Mouse (Mus musculus) erythroid progenitor cell, adult 5-6 weeks (primary cell): Measurements from ENCODE around the gene Syne3. TPM values are rescaled to one million over a fixed set of nuclear protein-coding genes. Genes with fewer than 3 reads are reported as not detected.

Source experiments
- ATAC-seq: replicated peaks from 2 replicates; pipeline ENCODE4 v1.8.0; 2016; ENCODE audit warnings: moderate number of reproducible peaks, mild to moderate bottlenecking, moderate TSS enrichment, inconsistent platforms; ENCODE audit not compliant: poor library complexity, low FRiP score, severe bottlenecking
- total RNA-seq, 2 experiments: library from RNA; stranded (forward) in 1 of 2; stranded (reverse) in 1 of 2; fragments of 150-400 nt in 1 of 2; fragments of 186-747, 209-891 nt in 1 of 2; gene quantifications; 2 replicates each; pipeline versions ENCODE4 v1.2.3 to v1.2.4; 2015 to 2017; ENCODE audit warnings: low replicate concordance in 2 of 2

Syne3 gene
- total RNA-seq, 2 experiments from 2014 or later, result 19.7 to 29.5 TPM

- ATAC-seq, result 0 out of 2 replicates have a peak, but pooled peaks have one; percentile 45
These were observed 7.1 kb downstream of the Syne3 start for GRCm38 (mm10) chr12:105002340-105003132.

GRCm38 (mm10) chr12:105001317-105001716 is 8.3 kb downstream of the Syne3 start:
- no peak for ATAC-seq

DNA sequence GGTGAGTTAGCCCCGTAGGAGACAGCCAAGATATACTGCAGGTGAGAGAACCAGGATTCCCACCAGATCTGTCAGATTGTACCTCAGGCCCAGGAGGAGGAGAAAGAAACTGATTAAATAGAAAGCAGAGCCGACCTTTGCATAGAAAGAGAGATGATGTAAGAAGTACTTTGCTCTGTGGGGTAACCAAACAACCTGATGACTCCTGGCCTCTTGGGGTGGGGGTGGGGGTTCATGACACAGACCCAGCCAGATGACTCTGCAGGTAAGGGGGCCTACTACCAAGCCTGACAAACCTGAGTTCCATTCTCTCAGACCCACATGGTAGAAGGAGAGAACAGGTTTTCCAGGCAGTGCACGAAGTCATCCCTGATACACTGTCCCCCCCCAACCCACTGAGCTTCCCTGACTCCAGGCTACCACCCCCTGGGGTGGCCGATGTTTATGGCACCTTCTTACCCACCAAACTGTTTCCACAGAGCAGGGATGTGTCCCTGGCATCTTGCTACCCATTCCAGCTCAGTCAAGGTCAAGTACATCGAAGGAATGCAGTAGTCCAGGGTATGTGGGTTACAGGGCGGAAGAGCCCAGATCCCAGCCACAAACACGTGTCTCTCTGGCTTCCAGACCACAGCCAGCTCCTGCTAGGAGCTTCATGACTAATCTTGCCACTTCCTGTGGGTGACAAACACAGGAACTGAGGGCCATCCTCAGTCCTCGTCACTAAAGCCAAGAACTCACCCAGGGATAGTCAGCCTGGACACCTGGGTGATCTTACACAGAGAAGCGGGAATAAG is 8.9 kb downstream of the Syne3 start:
- no peak for ATAC-seq

DNA sequence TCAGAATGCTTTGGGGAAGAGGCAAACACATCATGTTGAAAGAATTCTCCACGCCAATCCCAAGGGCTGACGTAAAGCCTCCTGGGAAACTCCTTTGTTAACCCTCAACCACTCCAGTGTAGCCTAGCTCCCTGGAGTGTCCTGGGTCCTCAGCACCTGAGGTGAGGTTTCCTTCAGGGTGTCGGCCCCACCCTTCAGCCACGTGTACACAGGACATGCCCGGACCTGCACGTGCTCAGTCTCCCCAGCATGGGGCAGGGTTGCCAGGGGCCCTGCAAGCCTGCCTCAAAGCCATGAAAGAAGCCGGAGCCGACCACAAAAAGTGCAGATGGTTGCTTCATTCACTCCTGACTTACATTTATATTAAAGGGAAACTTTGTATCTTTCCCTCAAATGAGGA is 10.4 kb downstream of the Syne3 start:
- ATAC-seq, result no peak

- ATAC-seq, result no peak
These were observed 11.1 kb downstream of the Syne3 start for GRCm38 (mm10) chr12:104998541-104998940.

DNA sequence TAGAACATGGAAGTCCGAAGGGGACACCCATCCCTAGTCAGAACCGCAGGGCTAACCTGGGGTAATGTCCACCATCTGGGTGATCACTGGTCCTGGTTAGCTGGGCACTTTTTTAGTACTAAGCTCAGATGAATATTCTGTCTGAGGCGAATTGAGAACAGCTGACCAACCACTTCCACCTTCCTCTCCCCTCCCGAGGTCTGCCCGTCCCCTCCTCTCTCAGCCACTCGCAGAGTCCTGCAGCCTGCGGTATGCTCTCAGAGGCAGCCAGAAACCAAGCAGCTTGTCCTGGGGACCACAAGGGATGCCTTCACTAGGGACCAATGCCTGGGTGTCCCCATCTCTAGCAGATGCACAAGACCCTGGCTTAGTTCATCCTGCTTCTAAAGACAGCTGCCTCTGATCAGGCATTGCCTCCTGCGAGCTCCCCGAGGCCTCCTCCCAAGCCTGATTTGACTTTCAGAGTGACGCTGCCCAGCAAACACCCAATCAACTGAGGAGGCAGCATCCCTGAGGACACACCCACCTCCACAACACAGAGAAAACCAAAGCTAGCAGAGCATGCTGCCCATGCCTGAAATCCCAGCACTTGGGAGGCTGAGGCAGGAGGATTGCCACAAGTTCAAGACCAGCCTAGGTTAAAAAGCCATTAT is 11.8 kb downstream of the Syne3 start:
- peak; percentile 69 for ATAC-seq

GRCm38 (mm10) chr12:104997159-104997558 is 12.4 kb downstream of the Syne3 start:
- ATAC-seq, result no peak

- ATAC-seq, result peak; percentile 66
These were observed 13.4 kb downstream of the Syne3 start for GRCm38 (mm10) chr12:104996012-104996728.

DNA sequence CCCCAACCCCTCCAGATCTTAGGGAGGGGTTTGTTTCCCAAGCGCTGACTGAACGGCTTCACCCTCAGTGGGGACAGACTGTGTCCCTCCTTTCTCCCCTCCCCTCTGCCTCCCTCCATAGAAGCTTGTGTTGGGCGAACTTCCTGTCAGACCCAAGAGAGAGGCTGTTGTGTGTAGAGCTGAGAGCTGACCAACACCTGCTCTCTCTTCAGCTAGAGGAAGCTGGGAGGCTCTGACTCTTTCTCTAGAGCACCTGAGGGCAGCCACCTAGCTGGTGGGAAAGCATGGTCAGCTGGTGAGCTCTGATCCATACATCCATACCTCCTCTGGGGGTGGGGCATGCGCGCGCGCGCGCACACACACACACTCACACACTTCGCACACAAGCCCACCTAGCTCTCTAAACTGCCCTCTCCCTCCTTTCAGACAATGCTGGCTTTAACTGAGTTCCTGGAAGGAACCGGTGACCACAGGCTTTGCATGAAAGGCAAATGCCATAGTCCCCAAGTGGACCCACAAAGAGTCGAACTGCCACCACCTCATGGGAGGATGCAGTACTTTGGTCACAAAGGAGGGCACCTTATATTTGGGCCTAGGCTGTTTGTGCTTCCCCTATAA is 14.2 kb downstream of the Syne3 start:
- ATAC-seq, result no peak

- no peak for ATAC-seq
These were observed 16.8 kb downstream of the Syne3 start for GRCm38 (mm10) chr12:104992838-104993237.

DNA sequence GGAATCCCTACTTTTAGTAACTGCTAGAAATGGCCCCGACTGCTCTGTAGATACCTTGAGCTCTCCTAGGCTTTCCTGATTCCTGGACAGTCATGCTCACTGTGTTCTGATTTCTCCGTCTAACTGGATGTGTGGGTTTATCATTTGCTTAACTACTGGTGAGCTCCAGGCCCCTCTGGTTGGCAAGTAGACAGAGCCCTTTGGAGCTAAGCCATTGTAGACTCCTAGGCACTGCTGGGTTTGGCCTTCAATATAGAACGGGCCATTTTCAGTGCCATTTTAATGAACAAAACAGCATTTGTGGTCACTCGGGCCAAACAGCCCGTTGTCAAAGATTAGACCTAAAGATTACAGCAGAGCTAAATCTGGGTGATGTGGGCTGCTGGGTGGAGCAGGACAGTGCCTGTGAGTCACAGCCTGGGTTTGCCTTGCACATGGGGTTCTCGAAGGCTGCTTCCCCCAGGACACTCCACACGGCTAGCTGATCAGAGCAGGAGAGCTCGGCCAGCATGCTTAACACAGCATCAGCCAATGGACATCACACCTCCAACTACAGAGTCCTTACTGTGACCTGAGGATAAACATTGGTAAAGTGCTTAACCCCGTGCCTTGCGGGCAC is 17.4 kb downstream of the Syne3 start:
- ATAC-seq, result no peak

GRCm38 (mm10) chr12:104990741-104991454 is 18.7 kb downstream of the Syne3 start:
- ATAC-seq, result no peak

- ATAC-seq, result no peak
These were observed 21.7 kb downstream of the Syne3 start for GRCm38 (mm10) chr12:104987936-104988335.

DNA sequence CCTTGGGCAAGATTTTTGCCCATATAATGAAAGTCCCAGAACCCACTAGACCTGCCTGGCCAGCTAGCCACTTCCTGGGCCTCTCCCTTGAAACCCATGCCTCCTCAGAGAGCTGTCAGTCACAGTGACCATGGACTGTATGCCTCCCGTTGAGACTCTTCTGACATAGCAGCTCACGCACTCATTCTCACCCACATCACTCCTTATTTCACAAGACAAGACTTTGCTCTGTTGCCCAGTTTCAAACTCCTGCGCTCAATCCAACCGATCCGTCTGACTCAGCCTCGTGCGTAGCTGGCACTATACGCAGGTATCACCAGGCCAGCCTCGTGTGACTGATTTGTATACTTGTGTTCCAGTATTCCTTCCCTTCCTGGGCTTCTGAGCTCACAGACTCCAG is 22.8 kb downstream of the Syne3 start:
- ATAC-seq, result no peak

GRCm38 (mm10) chr12:104986001-104986400 is 23.6 kb downstream of the Syne3 start:
- ATAC-seq, result no peak

DNA sequence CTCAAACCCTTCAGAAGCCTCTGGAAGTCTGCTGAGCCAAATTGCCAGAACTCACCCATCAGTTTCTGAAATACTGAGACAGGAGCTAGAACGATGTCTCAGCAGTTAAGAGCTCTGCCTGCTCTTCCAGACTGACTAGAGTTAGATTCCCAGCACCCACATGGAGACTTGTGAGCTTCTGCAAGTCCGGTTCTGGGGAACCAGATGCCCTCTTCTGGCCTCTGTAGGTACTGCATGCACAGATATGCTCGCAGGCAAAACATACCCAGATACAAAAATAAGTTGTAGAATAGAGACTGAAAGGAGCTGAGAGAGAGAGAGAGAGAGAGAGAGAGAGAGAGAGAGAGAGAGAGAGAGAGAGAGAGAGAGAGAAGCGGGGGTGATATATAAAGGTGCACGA is 24.5 kb downstream of the Syne3 start:
- ATAC-seq, result no peak

DNA sequence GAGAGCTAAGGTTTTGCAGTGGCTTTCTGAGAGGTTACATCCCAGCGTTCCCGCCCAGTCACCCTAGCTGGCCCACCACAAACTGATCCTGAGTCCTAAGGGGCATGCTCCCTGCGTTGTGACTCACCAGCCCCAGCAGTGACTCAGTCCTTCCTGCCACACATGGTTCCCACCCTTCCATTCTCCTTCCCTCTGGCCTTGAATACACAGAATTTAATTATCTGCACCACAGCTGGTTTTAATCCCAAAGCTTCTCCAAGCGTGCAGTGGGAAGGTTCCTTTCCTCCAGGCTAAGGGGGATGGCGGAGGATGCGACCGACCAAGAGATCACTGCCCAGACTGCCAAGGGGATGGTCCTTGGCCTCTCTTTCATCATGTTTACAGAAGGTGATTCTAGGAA is 26.1 kb downstream of the Syne3 start:
- ATAC-seq, result no peak

- no peak for ATAC-seq
These were observed 30.5 kb downstream of the Syne3 start for GRCm38 (mm10) chr12:104978943-104979723.
